Mouse (Mus musculus) layer of hippocampus, postnatal 10 days (tissue): ENCODE measurements around the gene Ryr2. TPM values are rescaled to one million over a fixed set of nuclear protein-coding genes. Genes with fewer than 3 reads are reported as not detected.

ENCODE experiments used
- DNase-seq, 2 experiments: peaks; one replicate each; pipeline ENCODE4 v3.0.0; 2021; ENCODE audit warnings: low spot score in 2 of 2
- total RNA-seq, 2 experiments: library from RNA; stranded (reverse); gene quantifications; 2 replicates each; pipeline ENCODE4 v1.2.3; 2021

Ryr2 gene
- total RNA-seq, 2 experiments from 2014 or later = 112 to 140 TPM

GRCm38 (mm10) chr13:11782411-11783155 is 324.2 kb downstream of the Ryr2 start:
- DNase-seq = no peak

- DNase-seq = no peak
Measured at GRCm38 (mm10) chr13:11781065-11781464, 325.7 kb downstream of the Ryr2 start.

GRCm38 (mm10) chr13:11777726-11778125 is 329.0 kb downstream of the Ryr2 start:
- no peak for DNase-seq

- DNase-seq = no peak
Measured at GRCm38 (mm10) chr13:11772173-11772572, 334.6 kb downstream of the Ryr2 start.

GRCm38 (mm10) chr13:11766899-11767298 is 339.8 kb downstream of the Ryr2 start:
- DNase-seq = no peak

GRCm38 (mm10) chr13:11763925-11764324 is 342.8 kb downstream of the Ryr2 start:
- no peak for DNase-seq

GRCm38 (mm10) chr13:11763104-11763503 is 343.6 kb downstream of the Ryr2 start:
- DNase-seq = peak; percentile 46 to 60

GRCm38 (mm10) chr13:11757894-11758293 is 348.9 kb downstream of the Ryr2 start:
- no peak for DNase-seq

- no peak for DNase-seq
Measured at GRCm38 (mm10) chr13:11745479-11745878, 361.3 kb downstream of the Ryr2 start.

- no peak for DNase-seq
Measured at GRCm38 (mm10) chr13:11738211-11738610, 368.5 kb downstream of the Ryr2 start.

- DNase-seq = peak; percentile 7 to 26
Measured at GRCm38 (mm10) chr13:11716216-11716615, 390.5 kb downstream of the Ryr2 start.

GRCm38 (mm10) chr13:11709708-11710471 is 396.9 kb downstream of the Ryr2 start:
- no peak for DNase-seq

- DNase-seq = no peak
Measured at GRCm38 (mm10) chr13:11701721-11702120, 405.0 kb downstream of the Ryr2 start.

GRCm38 (mm10) chr13:11696496-11696895 is 410.2 kb downstream of the Ryr2 start:
- no peak for DNase-seq

- DNase-seq = no peak
Measured at GRCm38 (mm10) chr13:11681802-11682201, 424.9 kb downstream of the Ryr2 start.

- DNase-seq = no peak
Measured at GRCm38 (mm10) chr13:11662815-11663214, 443.9 kb downstream of the Ryr2 start.

- DNase-seq = no peak
Measured at GRCm38 (mm10) chr13:11644846-11645245, 461.9 kb downstream of the Ryr2 start.

GRCm38 (mm10) chr13:11636383-11636782 is 470.4 kb downstream of the Ryr2 start:
- DNase-seq = no peak

GRCm38 (mm10) chr13:11624513-11624912 is 482.2 kb downstream of the Ryr2 start:
- DNase-seq = no peak

GRCm38 (mm10) chr13:11595431-11595830 is 511.3 kb downstream of the Ryr2 start:
- no peak for DNase-seq

GRCm38 (mm10) chr13:11585283-11585682 is 521.5 kb downstream of the Ryr2 start:
- DNase-seq = no peak

- DNase-seq = no peak
Measured at GRCm38 (mm10) chr13:11572552-11572951, 534.2 kb downstream of the Ryr2 start.

GRCm38 (mm10) chr13:11567376-11567775 is 539.4 kb downstream of the Ryr2 start:
- DNase-seq = no peak
